Mouse (Mus musculus) embryonic stem cell, embryonic (primary cell): Measurements from ENCODE around the gene Smoc1.

Source experiments
- CTCF ChIA-PET, 4 experiments: fragments of 300-600 bp in 2 of 4; fragments of 350-600 bp in 2 of 4; sonication (Branson Sonifier 250); formaldehyde crosslinking; loops; one replicate each; lab custom pipeline; 2022; ENCODE audit warnings: inconsistent platforms in 2 of 4; lab: Charles Lee
- POLR2A ChIA-PET, 4 experiments: fragments of 300-600 bp in 2 of 4; fragments of 350-600 bp in 2 of 4; sonication (Branson Sonifier 250); formaldehyde crosslinking; loops; one replicate each; lab custom pipeline; 2022; ENCODE audit warnings: antibody characterized with exemption in 4 of 4, inconsistent platforms in 1 of 4; lab: Charles Lee

Gene Smoc1

DNA sequence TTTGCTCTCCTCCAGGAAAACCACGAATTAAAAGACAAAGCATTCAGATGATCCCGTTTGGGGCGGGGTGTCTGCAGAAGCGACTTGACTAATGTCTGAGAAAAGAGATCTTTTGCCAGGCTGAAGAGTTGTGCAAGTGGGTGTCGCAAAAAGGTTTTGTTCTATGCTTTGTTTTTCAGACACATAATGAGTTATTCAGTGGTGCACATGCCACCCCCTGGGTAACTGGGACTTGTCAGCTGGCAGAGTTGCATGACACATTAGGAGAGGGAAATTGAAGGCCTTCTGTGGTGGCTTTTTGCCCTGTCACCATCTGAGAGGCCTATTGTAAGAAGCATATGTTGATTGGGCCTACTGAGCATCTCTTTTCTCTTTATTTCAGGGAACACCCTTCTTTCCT is 20.3 kb downstream of the Smoc1 start:
- POLR2A ChIA-PET, result interaction anchor here in 1 of 4 experiments (1.4 kb wide), 1 partner anchor 11 kb away, joined by 3 read pairs; no protein-coding TSS in a partner anchor
- CTCF ChIA-PET, result no interaction called here

DNA sequence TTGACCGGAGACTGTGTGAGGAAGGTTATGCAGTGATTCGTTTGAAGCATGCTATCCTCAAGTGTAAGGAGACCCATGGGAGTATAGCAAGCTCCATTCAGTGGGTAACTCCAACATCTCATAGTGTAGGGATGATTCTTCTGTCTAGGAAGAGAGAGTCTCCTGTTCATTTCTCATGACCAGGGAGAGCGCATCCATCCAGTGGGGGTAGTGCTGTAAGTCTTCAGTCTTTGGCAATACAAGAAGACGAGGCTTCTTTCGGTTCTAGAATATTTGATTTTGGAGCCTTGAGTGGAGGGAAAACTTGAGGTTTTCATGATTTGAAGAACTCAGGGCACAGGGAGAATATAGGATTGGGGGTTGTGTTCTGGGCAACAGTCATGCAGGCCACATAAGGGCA is 23.1 kb downstream of the Smoc1 start:
- POLR2A ChIA-PET, result no interaction called here
- CTCF ChIA-PET, result no interaction called here

GRCm38 (mm10) chr12:81055000-81055705 is 28.5 kb downstream of the Smoc1 start:
- ChIA-PET CTCF (interaction anchor here in 1 of 4 experiments (1.0 kb wide), 1 partner anchor 12 kb away, joined by 5 read pairs; no protein-coding TSS in a partner anchor), POLR2A (interaction anchor here in 3 of 4 experiments (0.6 to 0.7 kb wide), 6 partner anchors 9 to 781 kb away, joined by 3 to 5 read pairs (median 3); no protein-coding TSS in a partner anchor)

GRCm38 (mm10) chr12:81055811-81056210 is 29.2 kb downstream of the Smoc1 start:
- POLR2A ChIA-PET, result interaction anchor here in 1 of 4 experiments (0.7 kb wide), 1 partner anchor 14 kb away, joined by 3 read pairs; no protein-coding TSS in a partner anchor
- CTCF ChIA-PET, result interaction anchor here in 1 of 4 experiments (1.0 kb wide), 1 partner anchor 12 kb away, joined by 5 read pairs; no protein-coding TSS in a partner anchor

DNA sequence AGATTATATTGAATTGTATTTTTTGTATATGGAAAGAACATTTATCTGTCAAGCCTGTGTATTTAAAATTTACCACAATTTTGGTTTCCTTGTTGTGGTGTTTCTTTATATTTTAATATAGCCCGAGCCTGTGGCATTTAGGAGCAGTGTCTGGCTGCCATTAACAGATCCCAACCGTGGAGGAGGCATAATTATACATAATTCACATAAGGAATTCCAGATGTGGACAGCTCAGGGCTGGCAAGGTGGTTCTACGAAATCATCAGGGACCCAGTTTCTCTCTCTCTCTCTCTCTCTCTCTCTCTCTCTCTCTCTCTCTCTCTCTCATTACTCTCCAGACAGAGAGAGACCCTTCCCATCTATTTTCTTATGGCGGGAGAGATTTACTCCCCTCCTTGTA is 31.0 kb downstream of the Smoc1 start:
- CTCF ChIA-PET, result no interaction called here
- POLR2A ChIA-PET, result interaction anchor here in 1 of 4 experiments (0.6 kb wide), 1 partner anchor 452 kb away, joined by 4 read pairs; no protein-coding TSS in a partner anchor

DNA sequence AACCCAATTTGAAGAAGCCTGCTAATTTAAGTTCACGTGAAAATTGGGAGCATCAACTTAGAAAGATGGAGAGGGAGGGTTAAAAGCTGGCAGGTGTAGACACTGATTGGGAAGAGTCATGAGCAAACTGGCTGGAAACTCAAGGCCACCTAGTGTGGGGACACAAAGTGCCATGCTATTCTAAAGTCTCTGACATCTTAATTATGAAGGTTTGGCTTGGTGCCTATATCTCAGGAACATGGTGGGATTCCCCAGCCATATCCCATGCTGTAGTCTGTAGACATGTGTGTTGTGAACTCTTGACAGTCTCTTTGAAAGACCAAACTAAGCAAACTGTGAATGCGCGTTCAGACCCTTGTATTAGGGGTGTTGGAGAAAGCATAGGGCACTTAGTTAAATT is 32.0 kb downstream of the Smoc1 start:
- CTCF ChIA-PET, result no interaction called here
- POLR2A ChIA-PET, result no interaction called here

DNA sequence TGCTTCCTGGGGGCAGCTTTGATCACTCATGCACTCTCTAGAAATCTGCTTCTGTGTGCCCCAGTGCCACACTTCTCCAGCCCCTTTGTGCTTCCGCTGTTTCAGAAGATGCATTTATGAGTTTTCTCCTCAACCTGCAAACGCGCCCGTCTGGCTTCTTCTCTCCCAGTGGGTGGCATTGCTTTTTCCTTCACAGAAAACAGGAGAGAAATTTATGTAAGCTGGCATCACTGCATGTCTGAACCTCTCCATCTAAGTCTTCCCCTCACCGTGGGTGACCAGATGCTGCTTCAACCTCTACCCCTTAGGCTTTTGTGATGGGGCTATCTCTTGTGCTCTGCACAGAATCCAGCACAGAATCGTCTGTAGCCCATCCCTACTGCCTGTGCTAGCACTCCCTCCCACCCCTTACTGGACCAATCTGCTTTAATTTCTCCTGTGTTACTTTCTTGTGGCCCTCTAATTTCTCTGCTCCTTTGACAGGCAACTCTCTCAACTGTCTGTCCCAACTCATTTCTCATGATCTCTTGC is 35.3 kb downstream of the Smoc1 start:
- POLR2A ChIA-PET, result interaction anchor here in 1 of 4 experiments (0.7 kb wide), 1 partner anchor 399 kb away, joined by 3 read pairs; no protein-coding TSS in a partner anchor
- CTCF ChIA-PET, result interaction anchor here in 1 of 4 experiments (0.6 kb wide), 1 partner anchor 359 kb away, joined by 3 read pairs; no protein-coding TSS in a partner anchor

- ChIA-PET POLR2A (interaction anchor here in 1 of 4 experiments (1.0 kb wide), 1 partner anchor 32 kb away, joined by 3 read pairs; no protein-coding TSS in a partner anchor), CTCF (interaction anchor here in 1 of 4 experiments (0.6 to 0.8 kb wide), 2 partner anchors 21 to 79 kb away, joined by 3 read pairs; no protein-coding TSS in a partner anchor)
These were observed 36.8 kb downstream of the Smoc1 start for GRCm38 (mm10) chr12:81063336-81063955.

GRCm38 (mm10) chr12:81074139-81074538 is 47.5 kb downstream of the Smoc1 start:
- ChIA-PET POLR2A (no interaction called here), CTCF (no interaction called here)

DNA sequence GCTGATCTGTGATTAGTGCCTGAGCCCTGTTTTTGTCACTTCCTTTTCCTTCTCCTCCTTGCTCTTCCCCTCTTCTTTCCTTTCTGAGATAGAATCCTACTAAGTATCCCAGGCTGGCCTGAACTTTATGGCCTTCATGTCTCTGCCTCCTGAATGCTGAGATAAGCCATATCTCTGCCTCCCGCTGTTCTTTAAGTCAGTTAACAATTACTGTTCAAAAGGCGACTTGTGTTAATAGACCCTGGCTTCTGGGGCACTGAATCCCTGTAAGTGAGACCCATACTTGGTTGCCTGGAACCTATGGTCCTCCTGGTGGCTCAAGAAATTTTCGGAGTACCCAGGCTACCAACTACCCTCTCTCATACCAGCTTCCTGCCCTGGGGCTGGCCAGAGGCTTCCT is 48.3 kb downstream of the Smoc1 start:
- POLR2A ChIA-PET, result no interaction called here
- CTCF ChIA-PET, result interaction anchor here in 2 of 4 experiments (0.7 kb wide), 2 partner anchors 315 to 1171 kb away, joined by 3 to 4 read pairs; partner anchors contain the start of gene Ccdc177 (in 1 of the 2)

DNA sequence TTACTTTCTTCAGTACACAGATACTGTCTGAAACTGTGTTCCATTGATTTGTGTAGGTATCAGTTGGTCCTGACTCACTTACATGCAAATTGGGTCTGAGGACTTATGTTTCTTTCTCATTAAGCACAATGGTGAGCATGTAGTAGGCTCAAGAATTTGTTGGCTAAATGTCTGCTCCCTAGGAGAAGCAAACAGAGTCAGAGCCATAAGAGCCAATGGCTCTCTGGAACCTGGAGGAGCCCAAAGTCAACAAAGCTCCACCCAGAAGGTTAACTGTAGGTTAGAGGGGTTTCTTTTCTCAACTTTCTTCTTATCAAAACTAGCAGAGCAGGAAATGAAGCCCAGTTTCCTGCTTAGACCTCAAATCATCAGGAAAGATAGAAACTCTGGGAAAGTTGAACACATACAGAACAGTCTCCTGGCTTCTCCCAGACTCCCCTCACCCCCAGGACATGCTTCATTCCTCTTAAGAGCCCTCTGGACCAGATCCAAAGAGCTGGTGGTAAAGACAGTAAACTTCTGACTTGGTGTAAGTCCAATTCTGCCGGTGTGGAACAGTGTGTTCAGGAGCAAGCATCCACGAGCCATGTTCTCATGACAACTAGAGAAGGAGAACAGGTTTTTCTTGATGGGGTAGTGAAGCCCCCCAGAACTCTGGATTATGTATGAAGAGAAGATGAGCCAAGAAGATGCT is 51.5 kb downstream of the Smoc1 start:
- CTCF ChIA-PET, result no interaction called here

GRCm38 (mm10) chr12:81080345-81080744 is 53.7 kb downstream of the Smoc1 start:
- ChIA-PET CTCF (interaction anchor here in 1 of 4 experiments (0.6 kb wide), 1 partner anchor 232 kb away, joined by 15 read pairs; no protein-coding TSS in a partner anchor), POLR2A (interaction anchor here in 2 of 4 experiments (0.5 to 0.6 kb wide), 2 partner anchors 13 to 780 kb away, joined by 3 read pairs; partner anchors contain the start of gene Pcnx (in 1 of the 2))

More for the DNA sequence above, 51.5 kb downstream of the Smoc1 start:
- POLR2A ChIA-PET, result no interaction called here

DNA sequence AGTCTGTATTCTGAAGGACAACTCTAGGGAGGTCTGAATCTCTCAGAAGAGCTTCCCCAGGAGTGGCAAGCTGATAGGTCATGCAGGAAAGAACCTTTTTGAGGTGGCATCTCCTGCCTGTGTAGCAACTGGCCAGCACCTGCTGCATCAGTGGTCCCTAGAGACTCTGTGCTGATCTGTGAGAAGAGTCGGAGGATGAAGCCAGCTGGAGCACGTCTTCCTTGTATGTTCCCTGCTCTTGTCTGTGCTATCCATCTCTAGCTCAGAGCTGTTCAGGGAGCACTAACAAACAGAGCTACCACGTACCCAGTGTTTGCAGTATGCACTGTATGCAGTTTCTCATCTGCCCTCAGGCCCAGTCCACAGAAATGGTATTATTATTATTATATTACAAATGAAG is 54.4 kb downstream of the Smoc1 start:
- ChIA-PET POLR2A (interaction anchor here in 1 of 4 experiments (1.9 kb wide), 1 partner anchor 12 kb away, joined by 5 read pairs; no protein-coding TSS in a partner anchor), CTCF (interaction anchor here in 1 of 4 experiments (0.6 kb wide), 1 partner anchor 232 kb away, joined by 15 read pairs; no protein-coding TSS in a partner anchor)

GRCm38 (mm10) chr12:81083146-81083545 is 56.5 kb downstream of the Smoc1 start:
- CTCF ChIA-PET, result no interaction called here

GRCm38 (mm10) chr12:81085244-81085643 is 58.6 kb downstream of the Smoc1 start:
- ChIA-PET CTCF (no interaction called here), POLR2A (no interaction called here)

More at GRCm38 (mm10) chr12:81083146-81083545, 56.5 kb downstream of the Smoc1 start:
- POLR2A ChIA-PET, result interaction anchor here in 1 of 4 experiments (1.9 kb wide), 1 partner anchor 14 kb away, joined by 5 read pairs; no protein-coding TSS in a partner anchor

GRCm38 (mm10) chr12:81088131-81088530 is 61.5 kb downstream of the Smoc1 start:
- CTCF ChIA-PET, result no interaction called here
- POLR2A ChIA-PET, result interaction anchor here in 1 of 4 experiments (0.6 to 1.4 kb wide), 2 partner anchors 62 to 410 kb away, joined by 4 to 5 read pairs; partner anchors contain the start of gene Smoc1

- ChIA-PET POLR2A (interaction anchor here in 1 of 4 experiments (2.6 kb wide), 1 partner anchor 17 kb away, joined by 7 read pairs; no protein-coding TSS in a partner anchor), CTCF (no interaction called here)
These were observed 65.0 kb downstream of the Smoc1 start for GRCm38 (mm10) chr12:81091641-81092040.

DNA sequence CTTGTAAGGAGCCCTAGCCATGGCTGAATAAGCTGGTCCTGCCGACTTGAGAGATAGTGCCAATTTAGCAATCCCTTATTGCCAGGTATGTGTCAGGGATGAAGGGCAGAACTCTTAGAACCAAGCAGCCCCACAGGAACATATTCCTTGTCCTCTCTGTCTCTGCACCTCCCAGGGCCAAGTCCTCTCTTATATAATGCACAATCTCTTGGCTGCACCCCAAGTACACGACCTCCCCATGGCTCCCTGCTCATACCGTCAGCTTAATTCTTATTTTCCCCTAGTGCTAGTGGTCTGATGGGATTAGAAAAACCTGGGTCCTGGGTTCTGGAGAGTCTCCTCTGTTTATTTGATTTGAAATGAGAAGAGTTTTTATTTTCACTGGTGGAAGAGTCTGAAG is 66.0 kb downstream of the Smoc1 start:
- POLR2A ChIA-PET, result no interaction called here

More for the DNA sequence above, 66.0 kb downstream of the Smoc1 start:
- CTCF ChIA-PET, result no interaction called here
